Mouse (Mus musculus) stomach, postnatal 0 days (tissue): ENCODE data around the gene Garem2.

Experiments used
- CTCF ChIP-seq: IDR thresholded peaks from 2 replicates; pipeline ENCODE4 v1.5.1; 2016; ENCODE audit warnings: antibody characterized with exemption, low read depth, mild to moderate bottlenecking, moderate library complexity
- EP300 ChIP-seq: optimal IDR thresholded peaks from 2 replicates; pipeline ENCODE3; 2016; ENCODE audit warnings: antibody characterized with exemption

- TF ChIP-seq CTCF: no peak
- no peak for TF ChIP-seq EP300
Observed at GRCm38 (mm10) chr5:30148133-30148920, 43.4 kb downstream of the Garem2 start.
